Mouse (Mus musculus): ENCODE measurements around the gene Tpr.

GRCm38 (mm10) chr1:150409996-150410395, 17.4 kb downstream of the Tpr start:
- TF ChIP-seq POLR2AphosphoS2 (IDR thresholded peaks at IDR 0.05; ENCODE audit: insufficient read length, low read depth) = no peak
- TF ChIP-seq MAX (IDR thresholded peaks at IDR 0.05; ENCODE audit: low read depth) = no peak
- no peak for TF ChIP-seq TCF12 (IDR thresholded peaks at IDR 0.05; ENCODE audit: insufficient read depth, poor library complexity, severe bottlenecking)
